14 mouse cellular contexts compared by ENCODE assay signal in the genomic region with DNA sequence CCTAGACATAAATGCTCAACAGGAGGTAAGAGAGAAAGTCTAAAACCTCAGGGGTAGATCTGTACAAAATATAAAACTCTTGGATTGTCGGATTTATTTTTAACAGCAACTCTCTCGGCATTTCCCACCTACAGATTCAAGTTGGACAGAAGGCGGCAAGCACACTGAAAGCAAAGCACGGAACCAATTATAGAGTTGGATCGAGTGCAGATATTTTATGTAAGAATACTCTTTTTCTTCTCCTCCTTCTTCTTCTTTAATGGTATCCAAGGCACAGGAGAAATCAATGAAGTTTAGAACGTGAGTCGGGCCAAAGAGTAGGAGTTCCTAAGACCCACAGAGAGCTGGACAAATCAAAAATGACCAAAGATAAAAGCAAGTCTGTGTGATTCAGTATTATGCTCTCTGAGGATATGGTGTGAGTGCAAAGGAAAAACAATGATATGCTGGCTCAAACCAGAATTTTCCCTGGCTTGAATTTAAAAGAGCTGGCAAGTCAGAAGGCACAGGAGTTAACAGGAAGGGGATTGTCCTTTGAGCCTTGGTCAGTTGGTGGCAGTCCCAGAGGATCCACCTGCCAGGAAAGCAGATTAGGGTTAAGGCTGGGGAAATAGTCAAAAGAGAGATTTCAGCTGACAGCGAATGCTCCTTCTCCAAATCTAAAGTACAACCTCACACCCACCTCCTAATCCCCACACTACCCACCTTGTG.
DNase-seq lines count a peak whose midpoint lies in the region; ATAC-seq and TF ChIP-seq lines count a peak whose summit lies in the region.
"Had no signal": no experiment of that assay in that cellular context is flagged by ENCODE, and none has a peak within 500 bp of the region (broad histone marks: within the 10 kb centered on the region; RNA-seq: fewer than 3 reads in every experiment).

No protein-coding gene starts in this region.

- no peak overlapping the region for H3K27ac ChIP-seq in hindbrain, postnatal 0 days
- H3K27ac ChIP-seq in hindbrain, embryonic 16.5 days (ENCODE audit: low read depth, low read length), result no peak overlapping the region
- H3K27ac ChIP-seq: embryonic facial prominence, embryonic 13.5 days; hindbrain, embryonic 13.5 days; liver, embryonic 13.5 days had no signal

- WGBS in hindbrain, postnatal 0 days, result 72% methylated on average over 8 of the region's 8 CpGs
- WGBS in hindbrain, embryonic 16.5 days, result 87% methylated on average over 8 of the region's 8 CpGs

- no peak for DNase-seq in hindbrain, postnatal 0 days (ENCODE audit: low spot score)
- peak; percentile 38 to 79 for DNase-seq in frontal cortex, postnatal 36 days (ENCODE audit: low spot score in 2 of 2)
- DNase-seq in layer of hippocampus, adult 9-11 months, result peak; percentile 62
- peak; percentile 56 to 75 for DNase-seq in right cerebral cortex, postnatal 10 days (ENCODE audit: low spot score in 2 of 2)
- DNase-seq in heart, postnatal 14 days, result no peak
- DNase-seq: cerebellum, adult 18-20 months; gastrocnemius, postnatal 36 days; kidney, adult 11 months; kidney, postnatal 14 days; liver, embryonic 13.5 days had no signal

- no peaks in the 10 kb centered on the region for H3K27me3 ChIP-seq in hindbrain, postnatal 0 days (ENCODE audit: insufficient read depth, low read length)
- H3K27me3 ChIP-seq in hindbrain, embryonic 16.5 days (replicated peaks; ENCODE audit: control insufficient read depth, insufficient read depth, low read length), result no peaks in the 10 kb centered on the region
- H3K27me3 ChIP-seq: embryonic facial prominence, embryonic 13.5 days; liver, embryonic 13.5 days had no signal

- H3K36me3 ChIP-seq in hindbrain, postnatal 0 days (ENCODE audit: insufficient read depth, low read length), result no peaks in the 10 kb centered on the region
- no peaks in the 10 kb centered on the region for H3K36me3 ChIP-seq in hindbrain, embryonic 16.5 days (ENCODE audit: control insufficient read depth, insufficient read depth, low read length)
- H3K36me3 ChIP-seq: embryonic facial prominence, embryonic 13.5 days; hindbrain, embryonic 13.5 days; liver, embryonic 13.5 days had no signal

- no peaks in the 10 kb centered on the region for H3K9me3 ChIP-seq in hindbrain, postnatal 0 days (ENCODE audit: low read length)
- H3K9me3 ChIP-seq in hindbrain, embryonic 16.5 days (ENCODE audit: control insufficient read depth, low read length), result no peaks in the 10 kb centered on the region
- H3K9me3 ChIP-seq: embryonic facial prominence, embryonic 13.5 days; hindbrain, embryonic 13.5 days; liver, embryonic 13.5 days had no signal

- ATAC-seq in hindbrain, postnatal 0 days, result peak; percentile 38; the same call in 1 of the 2 replicates
- ATAC-seq in hindbrain, embryonic 16.5 days, result no peak
- ATAC-seq in erythroblast, adult 5-6 weeks (replicated peaks; ENCODE audit: low FRiP score, poor library complexity, severe bottlenecking), result no peak

- TF ChIP-seq CTCF in hindbrain, postnatal 0 days (IDR thresholded peaks at IDR 0.05; ENCODE audit: low read depth), result no peak

- intact Hi-C loops in heart, postnatal 14 days (cut with DNase I), result no loop called here

- no peak overlapping the region for H3K4me3 ChIP-seq in hindbrain, postnatal 0 days (ENCODE audit: low read length)
- H3K4me3 ChIP-seq in hindbrain, embryonic 16.5 days (ENCODE audit: low read length), result no peak overlapping the region
- H3K4me3 ChIP-seq: embryonic facial prominence, embryonic 13.5 days; hindbrain, embryonic 13.5 days; liver, embryonic 13.5 days had no signal

- no peak overlapping the region for H3K9ac ChIP-seq in hindbrain, postnatal 0 days (replicated peaks; ENCODE audit: low read length)
- no peak overlapping the region for H3K9ac ChIP-seq in hindbrain, embryonic 16.5 days (ENCODE audit: low read depth, low read length)
- H3K9ac ChIP-seq: embryonic facial prominence, embryonic 13.5 days; hindbrain, embryonic 13.5 days; liver, embryonic 13.5 days had no signal

- no peaks in the 10 kb centered on the region for H3K4me1 ChIP-seq in hindbrain, postnatal 0 days (ENCODE audit: insufficient read depth, low read length)
- no peaks in the 10 kb centered on the region for H3K4me1 ChIP-seq in hindbrain, embryonic 16.5 days (ENCODE audit: control insufficient read depth, insufficient read depth, low read depth, low read length)
- H3K4me1 ChIP-seq: embryonic facial prominence, embryonic 13.5 days; liver, embryonic 13.5 days had no signal

- no peak overlapping the region for H3K4me2 ChIP-seq in hindbrain, postnatal 0 days (ENCODE audit: low read depth, low read length)
- no peak overlapping the region for H3K4me2 ChIP-seq in hindbrain, embryonic 16.5 days (ENCODE audit: low read length)
- H3K4me2 ChIP-seq: embryonic facial prominence, embryonic 13.5 days; hindbrain, embryonic 13.5 days; liver, embryonic 13.5 days had no signal

Comparison
In these comparisons a context has a peak if more than half of its experiments do, and no peak if none do; other contexts are left out.
1. DNase-seq: peak in frontal cortex, postnatal 36 days (2 of 2), layer of hippocampus, adult 9-11 months (single experiment) and right cerebral cortex, postnatal 10 days (2 of 2); none in hindbrain, postnatal 0 days (single experiment) and heart, postnatal 14 days (0 of 2).